Mouse (Mus musculus) heart, embryonic 16.5 days (tissue): ENCODE measurements at regions not wholly inside any gene's neighbourhood (a gene's known extent, or its start where the extent isn't known, plus 50 kb on each side); places are given as distances from the start of the nearest gene placed in this dataset. TPM values are rescaled to one million over a fixed set of nuclear protein-coding genes. Genes with fewer than 3 reads are reported as not detected.

Source experiments
- ATAC-seq: fragments of 200-750 bp; cut with Nextera tagmentation; replicated peaks from 2 replicates; pipeline ENCODE4 v1.8.0; 2017; ENCODE audit warnings: moderate number of reproducible peaks; ENCODE audit not compliant: insufficient read depth, low FRiP score; ENCODE audit errors: extremely low read depth
- H3K27ac ChIP-seq: fragments of 300-500 bp; sonication (generic); 2 replicates; pipeline ENCODE4 v1.5.1; 2014; ENCODE audit warnings: mild to moderate bottlenecking, low read length, control low read depth, moderate library complexity
- H3K27me3 ChIP-seq: fragments of 300-500 bp; sonication (generic); 2 replicates; pipeline ENCODE4 v1.6.1; 2014; ENCODE audit warnings: low read length, mixed read lengths; ENCODE audit not compliant: control insufficient read depth, insufficient read depth
- H3K36me3 ChIP-seq: fragments of 300-500 bp; sonication (generic); 2 replicates; pipeline ENCODE4 v1.6.1; 2014; ENCODE audit not compliant: control insufficient read depth, insufficient read depth
- H3K4me1 ChIP-seq: fragments of 300-500 bp; sonication (generic); 2 replicates; pipeline ENCODE4 v1.6.1; 2014; ENCODE audit warnings: low read length, mixed read lengths; ENCODE audit not compliant: control insufficient read depth, insufficient read depth
- H3K4me2 ChIP-seq: fragments of 300-500 bp; sonication (generic); 2 replicates; pipeline ENCODE4 v1.6.1; 2014; ENCODE audit warnings: low read depth, mild to moderate bottlenecking, control low read depth, low read length
- H3K4me3 ChIP-seq: fragments of 300-500 bp; sonication (generic); 2 replicates; pipeline ENCODE4 v1.5.1; 2014; ENCODE audit warnings: mild to moderate bottlenecking, control low read depth, low read length
- H3K9ac ChIP-seq: fragments of 300-500 bp; sonication (generic); 2 replicates; pipeline ENCODE4 v1.6.1; 2014; ENCODE audit warnings: low read length, control low read depth
- H3K9me3 ChIP-seq: fragments of 300-500 bp; sonication (generic); replicated peaks from 2 replicates; pipeline ENCODE4 v1.6.1; 2016; ENCODE audit warnings: low read length; ENCODE audit not compliant: control insufficient read depth
- WGBS: fragments of 180-500 bp; shearing (Covaris S2); extraction: QIAGEN DNeasy Blood & Tissue Kit; methylation state at CpG from one replicate; pipeline ENCODE4 v1.1.7; 2014; 5-methylcytosine and 5-hydroxymethylcytosine counted together
- microRNA-seq: library from miRNA; unstranded; fragments of <30 nt; microRNA quantifications from one replicate; pipeline ENCODE4, GENCODE M21; 2017

- Histone ChIP-seq H3K27ac (no peak overlapping the region), H3K4me1 (peaks cover 7% of the 10 kb centered on the region; the same call in 1 of the 2 replicates), H3K4me2 (no peak overlapping the region), H3K9me3 (no peaks in the 10 kb centered on the region), H3K27me3 (no peaks in the 10 kb centered on the region), H3K9ac (no peak overlapping the region), H3K36me3 (no peaks in the 10 kb centered on the region), H3K4me3 (no peak overlapping the region)
- no peak for ATAC-seq
- 82% methylated on average over 3 of the region's 3 CpGs for WGBS
Measured at GRCm38 (mm10) chr7:139779876-139780275, 54.1 kb upstream of the Adgra1 start.

DNA sequence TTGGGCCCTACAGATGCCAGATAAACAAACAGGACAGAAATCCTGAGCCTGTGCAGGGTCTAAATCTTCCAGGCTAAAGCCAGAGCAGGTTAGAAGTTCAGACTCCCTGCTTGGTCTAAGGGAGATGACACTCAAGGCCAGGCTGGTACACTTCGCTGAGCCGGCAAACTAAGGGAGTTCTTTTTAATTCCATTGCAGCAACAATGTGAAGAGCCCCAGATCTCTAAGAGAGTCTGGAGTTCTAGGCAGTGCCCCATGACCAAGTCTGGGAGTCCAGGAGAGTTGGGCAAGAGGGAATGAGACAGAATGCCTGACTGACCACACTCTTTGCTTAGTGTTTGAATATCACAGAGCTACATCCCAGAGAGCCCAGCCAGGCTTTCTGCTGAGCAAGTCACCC, 52.5 kb upstream of the Adgra1 start:
- 46% methylated on average over 2 of the region's 2 CpGs for WGBS
- H3K9ac ChIP-seq: no peak overlapping the region
- no peaks in the 10 kb centered on the region for H3K9me3 ChIP-seq

More for the DNA sequence above, 52.5 kb upstream of the Adgra1 start:
- no peaks in the 10 kb centered on the region for H3K36me3 ChIP-seq
- no peak overlapping the region for H3K4me2 ChIP-seq
- H3K27me3 ChIP-seq: no peaks in the 10 kb centered on the region
- H3K4me3 ChIP-seq: no peak overlapping the region
- no peak for ATAC-seq
- no peak overlapping the region for H3K27ac ChIP-seq
- peaks cover 7% of the 10 kb centered on the region; the same call in 1 of the 2 replicates for H3K4me1 ChIP-seq

Small RNA genes in the stretch of these regions (microRNA-seq; reads per million reads assigned to microRNA genes)
- not detected for gene Mir6401
